Mouse (Mus musculus) bone marrow macrophage, adult 2 months (primary cell): Measurements from ENCODE around the gene C2cd2l.

Source experiments
- CTCF ChIP-seq: IDR thresholded peaks from 2 replicates; pipeline ENCODE4 v1.5.1; 2012; ENCODE audit warnings: low read depth, mild to moderate bottlenecking, low read length, moderate library complexity
- POLR2A ChIP-seq: IDR thresholded peaks from 2 replicates; pipeline ENCODE4 v1.6.1; 2012; ENCODE audit warnings: mild to moderate bottlenecking, low read depth, low read length, borderline replicate concordance

DNA sequence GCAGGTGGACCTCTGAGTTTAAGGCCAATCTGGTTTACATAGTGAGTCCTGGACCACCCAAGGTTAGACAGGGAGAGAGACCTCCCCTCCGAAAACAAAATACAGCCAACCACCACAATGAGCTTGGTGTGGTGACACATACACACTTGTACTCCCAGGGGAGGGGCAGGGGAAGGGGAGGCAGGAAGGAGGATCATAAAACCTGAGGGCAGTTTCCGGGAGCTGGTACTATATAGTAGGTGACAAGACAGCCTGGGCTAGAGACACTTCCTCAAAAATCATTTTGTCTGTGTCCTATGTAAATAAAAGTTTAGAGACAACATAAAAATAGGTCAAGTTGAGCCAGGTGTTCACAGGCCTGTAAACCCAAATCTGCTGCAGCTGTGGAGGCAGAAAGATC, 12.8 kb downstream of the C2cd2l start:
- TF ChIP-seq CTCF: no peak
- no peak for TF ChIP-seq POLR2A
